Mouse (Mus musculus): ENCODE measurements around the gene Olfr655.

GRCm38 (mm10) chr7:104624494-104624893 lies 22.9 kb upstream of the Olfr655 start, which contains the start of gene Olfr657:
- TF ChIP-seq CTCF (conservative IDR thresholded peaks at IDR 0.05; ENCODE audit: insufficient read depth, insufficient read length, low read depth, low read length) (no peak), POLR2A (IDR thresholded peaks at IDR 0.05; ENCODE audit: low read depth, low read length) (no peak)

Data from kidney, adult 2 months (tissue).